Mouse (Mus musculus) liver, adult 2 months (tissue): ENCODE results near the gene Serpinb7. TPM values are rescaled to one million over a fixed set of nuclear protein-coding genes. Genes with fewer than 3 reads are reported as not detected.
A peak's percentile ranks its signal among the peaks of the same experiment; 100 is the strongest.

Experiments
- DNase-seq: peaks from one replicate; pipeline ENCODE4 v3.0.0-alpha.2; 2011; ENCODE audit warnings: low read depth, low spot score; ENCODE audit errors: extremely low read depth
- H3K27ac ChIP-seq: fragments of 200-500 bp; replicated peaks from 2 replicates; pipeline ENCODE4 v1.5.1; 2012; ENCODE audit warnings: low read depth, mild to moderate bottlenecking, control low read depth, inconsistent platforms, low read length; ENCODE audit not compliant: insufficient read depth
- H3K27me3 ChIP-seq: fragments of 200-500 bp; 2 replicates; pipeline ENCODE4 v1.6.1; 2012; ENCODE audit warnings: mild to moderate bottlenecking, moderate library complexity, low read length, inconsistent platforms; ENCODE audit not compliant: control insufficient read depth, insufficient read depth
- H3K36me3 ChIP-seq: fragments of 200-500 bp; 2 replicates; pipeline ENCODE4 v1.6.1; 2012; ENCODE audit warnings: low read length, inconsistent platforms; ENCODE audit not compliant: control insufficient read depth, insufficient read depth
- H3K4me1 ChIP-seq: fragments of 200-500 bp; 2 replicates; pipeline ENCODE4 v1.6.1; 2011; ENCODE audit warnings: low read length; ENCODE audit not compliant: control insufficient read depth, insufficient read depth
- H3K4me3 ChIP-seq: fragments of 200-500 bp; 2 replicates; pipeline ENCODE4 v1.5.1; 2011; ENCODE audit warnings: low read depth, mild to moderate bottlenecking, control low read depth, low read length, moderate library complexity; ENCODE audit not compliant: insufficient read depth
- H3K79me2 ChIP-seq: fragments of 200-500 bp; 2 replicates; pipeline ENCODE4 v1.6.1; 2012; ENCODE audit warnings: inconsistent platforms, mild to moderate bottlenecking, low read length, moderate library complexity; ENCODE audit not compliant: control insufficient read depth, insufficient read depth
- H3K9ac ChIP-seq: fragments of 200-500 bp; 2 replicates; pipeline ENCODE4 v1.6.1; 2012; ENCODE audit warnings: low read depth, mild to moderate bottlenecking, control low read depth, inconsistent platforms, low read length
- CTCF ChIP-seq: fragments of 200-500 bp; IDR thresholded peaks from 2 replicates; pipeline ENCODE4 v1.5.1; 2011; ENCODE audit warnings: low read depth, low read length, control low read depth
- POLR2A ChIP-seq: fragments of 200-500 bp; IDR thresholded peaks from 2 replicates; pipeline ENCODE4 v1.6.1; 2011; ENCODE audit warnings: low read length, control low read depth; ENCODE audit not compliant: insufficient read depth; ENCODE audit errors: extremely low read depth
- WGBS: fragments of 180-500 bp; shearing (Covaris S2); methylation state at CpG from one replicate; pipeline ENCODE4 v1.1.7; 2018; 5-methylcytosine and 5-hydroxymethylcytosine counted together
- polyA plus RNA-seq: library from polyadenylated mRNA; depleted of rRNA; stranded (reverse); fragments of >200 nt; gene quantifications from 2 replicates; pipeline ENCODE4 v1.2.3, GENCODE M21; 2012
- total RNA-seq: library from RNA; depleted of rRNA; stranded (reverse); fragments of >200 nt; gene quantifications from 2 replicates; pipeline ENCODE4 v1.2.3, GENCODE M21; 2014

The Serpinb7 gene
- total and polyA plus RNA-seq, 2 experiments: 0.18 TPM; not detected in 1

- H3K4me3 ChIP-seq: no peak overlapping the region
- whole genome bisulfite sequencing: 65% methylated on average over 2 of the region's 2 CpGs
- no peaks in the 10 kb centered on the region for H3K27me3 ChIP-seq
- no peak for TF ChIP-seq CTCF
- DNase-seq: no peak
- H3K27ac ChIP-seq: no peak overlapping the region
- no peak overlapping the region for H3K9ac ChIP-seq
- no peaks in the 10 kb centered on the region for H3K4me1 ChIP-seq
- no peaks in the 10 kb centered on the region for H3K79me2 ChIP-seq
- H3K36me3 ChIP-seq: no peaks in the 10 kb centered on the region
Measured at GRCm38 (mm10) chr1:107435528-107435927, 36.1 kb downstream of the Serpinb7 start.

- DNase-seq: no peak
- Histone ChIP-seq H3K36me3 (no peaks in the 10 kb centered on the region), H3K4me1 (no peaks in the 10 kb centered on the region), H3K4me3 (no peak overlapping the region), H3K79me2 (no peaks in the 10 kb centered on the region), H3K27me3 (no peaks in the 10 kb centered on the region), H3K9ac (no peak overlapping the region), H3K27ac (no peak overlapping the region)
- 75% methylated on average over 3 of the region's 3 CpGs for WGBS
- TF ChIP-seq POLR2A: no peak
- TF ChIP-seq CTCF: no peak
Measured at GRCm38 (mm10) chr1:107439462-107439861, 40.0 kb downstream of the Serpinb7 start.

GRCm38 (mm10) chr1:107445352-107445751 is 45.9 kb downstream of the Serpinb7 start:
- no peaks in the 10 kb centered on the region for H3K4me1 ChIP-seq
- H3K27ac ChIP-seq: no peak overlapping the region
- H3K36me3 ChIP-seq: no peaks in the 10 kb centered on the region
- H3K27me3 ChIP-seq: no peaks in the 10 kb centered on the region
- no peaks in the 10 kb centered on the region for H3K79me2 ChIP-seq
- WGBS: 76% methylated on average over 5 of the region's 5 CpGs
- H3K4me3 ChIP-seq: no peak overlapping the region
- no peak for DNase-seq
- H3K9ac ChIP-seq: no peak overlapping the region
- TF ChIP-seq POLR2A (no peak), CTCF (no peak)

GRCm38 (mm10) chr1:107447228-107447931 is 47.9 kb downstream of the Serpinb7 start:
- TF ChIP-seq CTCF (no peak), POLR2A (no peak)
- peak; percentile 3 for DNase-seq
- H3K4me3 ChIP-seq: no peak overlapping the region
- H3K27ac ChIP-seq: no peak overlapping the region
- H3K9ac ChIP-seq: no peak overlapping the region
- no peaks in the 10 kb centered on the region for H3K79me2 ChIP-seq
- no peaks in the 10 kb centered on the region for H3K36me3 ChIP-seq
- H3K27me3 ChIP-seq: no peaks in the 10 kb centered on the region
- WGBS: 69% methylated on average over 3 of the region's 3 CpGs
- H3K4me1 ChIP-seq: no peaks in the 10 kb centered on the region

- Histone ChIP-seq H3K36me3 (no peaks in the 10 kb centered on the region), H3K4me3 (no peak overlapping the region), H3K79me2 (no peaks in the 10 kb centered on the region), H3K4me1 (no peaks in the 10 kb centered on the region), H3K9ac (no peak overlapping the region), H3K27me3 (no peaks in the 10 kb centered on the region), H3K27ac (no peak overlapping the region)
- no peak for DNase-seq
- no peak for TF ChIP-seq CTCF
- no peak for TF ChIP-seq POLR2A
Measured at GRCm38 (mm10) chr1:107479909-107480308, 80.5 kb downstream of the Serpinb7 start.

- Histone ChIP-seq H3K27ac (no peak overlapping the region), H3K4me3 (no peak overlapping the region), H3K27me3 (no peaks in the 10 kb centered on the region), H3K36me3 (no peaks in the 10 kb centered on the region), H3K4me1 (no peaks in the 10 kb centered on the region), H3K79me2 (no peaks in the 10 kb centered on the region), H3K9ac (no peak overlapping the region)
- 25% methylated on average over 11 of the region's 11 CpGs for WGBS
- no peak for TF ChIP-seq POLR2A
- peak; percentile 70 for TF ChIP-seq CTCF
- DNase-seq: peak; percentile 42
Measured at GRCm38 (mm10) chr1:107481452-107481851, 82.0 kb downstream of the Serpinb7 start.
